9 mouse cellular contexts compared by ENCODE assay signal in genomic region chr7:134471286-134471685, GRCm38 (mm10).
DNase-seq lines count a peak whose midpoint lies in the region; ATAC-seq and TF ChIP-seq lines count a peak whose summit lies in the region.
"Had no signal": no experiment of that assay in that cellular context is flagged by ENCODE, and none has a peak within 500 bp of the region (broad histone marks: within the 10 kb centered on the region; RNA-seq: fewer than 3 reads in every experiment).

No protein-coding gene starts in this region.

- no peak overlapping the region for H3K4me3 ChIP-seq in hindbrain, embryonic 14.5 days (replicated peaks; ENCODE audit: low read length)
- no peak overlapping the region for H3K4me3 ChIP-seq in hindbrain, embryonic 13.5 days
- no peak overlapping the region for H3K4me3 ChIP-seq in ES-E14 (ENCODE audit: insufficient read depth in 1 of 2, low read depth in 1 of 2, low read length in 2 of 2, poor library complexity in 1 of 2, severe bottlenecking in 1 of 2)
- H3K4me3 ChIP-seq: lung, embryonic 15.5 days had no signal

- no peaks in the 10 kb centered on the region for H3K36me3 ChIP-seq in hindbrain, embryonic 14.5 days (replicated peaks; ENCODE audit: control insufficient read depth, insufficient read depth)
- H3K36me3 ChIP-seq in hindbrain, embryonic 13.5 days: no peaks in the 10 kb centered on the region
- no peaks in the 10 kb centered on the region for H3K36me3 ChIP-seq in ES-E14 (ENCODE audit: control insufficient read depth, insufficient read depth, low read length, poor library complexity, severe bottlenecking)
- H3K36me3 ChIP-seq: lung, embryonic 15.5 days had no signal

- H3K27me3 ChIP-seq in hindbrain, embryonic 14.5 days (ENCODE audit: control insufficient read depth, insufficient read depth, low read length): no peaks in the 10 kb centered on the region
- no peaks in the 10 kb centered on the region for H3K27me3 ChIP-seq in hindbrain, embryonic 13.5 days
- H3K27me3 ChIP-seq: lung, embryonic 15.5 days had no signal

- H3K9me3 ChIP-seq in hindbrain, embryonic 14.5 days (ENCODE audit: control insufficient read depth, low read length): no peaks in the 10 kb centered on the region
- H3K9me3 ChIP-seq in hindbrain, embryonic 13.5 days: no peaks in the 10 kb centered on the region
- no peaks in the 10 kb centered on the region for H3K9me3 ChIP-seq in ES-E14 (ENCODE audit: control insufficient read depth, insufficient read depth, low read depth, low read length)
- H3K9me3 ChIP-seq: lung, embryonic 15.5 days had no signal

- WGBS in hindbrain, embryonic 14.5 days: 33% methylated on average over 2 of the region's 2 CpGs
- WGBS in hindbrain, embryonic 13.5 days: 27% methylated on average over 2 of the region's 2 CpGs

- no peaks in the 10 kb centered on the region for H3K4me1 ChIP-seq in hindbrain, embryonic 14.5 days (replicated peaks; ENCODE audit: control insufficient read depth, insufficient read depth, low read length)
- no peaks in the 10 kb centered on the region for H3K4me1 ChIP-seq in hindbrain, embryonic 13.5 days (replicated peaks)
- H3K4me1 ChIP-seq in ES-E14 (ENCODE audit: control insufficient read depth in 2 of 2, insufficient read depth in 2 of 2, low read length in 2 of 2, poor library complexity in 1 of 2): no peaks in the 10 kb centered on the region
- H3K4me1 ChIP-seq: lung, embryonic 15.5 days had no signal

- in situ Hi-C loops in ES-E14 (cut with MboI; ENCODE audit: low sequenced_read_pairs in 2 of 2, unreplicated experiment in 2 of 2): no loop called here

- H3K27ac ChIP-seq in hindbrain, embryonic 14.5 days: no peak overlapping the region
- no peak overlapping the region for H3K27ac ChIP-seq in hindbrain, embryonic 13.5 days
- H3K27ac ChIP-seq in ES-E14 (ENCODE audit: insufficient read depth, low read depth, low read length, poor library complexity, severe bottlenecking): no peak overlapping the region
- H3K27ac ChIP-seq: lung, embryonic 15.5 days had no signal

- H3K4me2 ChIP-seq in hindbrain, embryonic 14.5 days (replicated peaks): no peak overlapping the region
- no peak overlapping the region for H3K4me2 ChIP-seq in hindbrain, embryonic 13.5 days
- H3K4me2 ChIP-seq: lung, embryonic 15.5 days had no signal

- ATAC-seq in hindbrain, embryonic 14.5 days (ENCODE audit: low FRiP score): no peak
- ATAC-seq in hindbrain, embryonic 13.5 days (ENCODE audit: low FRiP score): no peak
- ATAC-seq in erythroid progenitor cell, adult 5-6 weeks (replicated peaks; ENCODE audit: low FRiP score, poor library complexity, severe bottlenecking): no peak

- peak; percentile 45 for DNase-seq in hindbrain, embryonic 14.5 days (ENCODE audit: low spot score)
- peak; percentile 54 for DNase-seq in ES-E14 (ENCODE audit: low read depth, low spot score)
- DNase-seq in adrenal gland, postnatal 25 days: peak; percentile 50
- DNase-seq in kidney, postnatal 25 days: peak; percentile 40 to 53
- DNase-seq in thymus, postnatal 14 days: no peak
- no peak for DNase-seq in spleen, postnatal 36 days (ENCODE audit: low spot score in 2 of 2)

- H3K9ac ChIP-seq in hindbrain, embryonic 14.5 days: no peak overlapping the region
- H3K9ac ChIP-seq in hindbrain, embryonic 13.5 days: no peak overlapping the region
- no peak overlapping the region for H3K9ac ChIP-seq in ES-E14 (ENCODE audit: insufficient read depth, low read depth, low read length, poor library complexity, severe bottlenecking)
- H3K9ac ChIP-seq: lung, embryonic 15.5 days had no signal

TF ChIP-seq in ES-E14, 5 proteins besides CTCF, POLR2A, EP300 and RAD21:
- peak; percentile 22; the same call in 1 of the 2 replicates for TF ChIP-seq ZC3H11A (IDR thresholded peaks at IDR 0.05; ENCODE audit: borderline replicate concordance, low read depth, low read length)
- no peak for TF ChIP-seq ZNF384 (IDR thresholded peaks at IDR 0.05; ENCODE audit: low read depth, low read length)
- TF ChIP-seq MAFK (IDR thresholded peaks at IDR 0.05; ENCODE audit: insufficient read depth, low read depth, low read length): no peak
- no peak for TF ChIP-seq HCFC1 (IDR thresholded peaks at IDR 0.05; ENCODE audit: borderline replicate concordance, insufficient read depth, low read length)
- TF ChIP-seq CHD2 (IDR thresholded peaks at IDR 0.05; ENCODE audit: low read depth, low read length): no peak
TF ChIP-seq in ES-E14: peak in this region for 1.

Comparison
In these comparisons a context has a peak if more than half of its experiments do, and no peak if none do; other contexts are left out.
1. DNase-seq: peak in hindbrain, embryonic 14.5 days (single experiment), ES-E14 (single experiment), adrenal gland, postnatal 25 days (single experiment) and kidney, postnatal 25 days (2 of 2); none in thymus, postnatal 14 days (single experiment) and spleen, postnatal 36 days (0 of 2).